13 mouse cellular contexts compared by ENCODE assay signal in the genomic region with DNA sequence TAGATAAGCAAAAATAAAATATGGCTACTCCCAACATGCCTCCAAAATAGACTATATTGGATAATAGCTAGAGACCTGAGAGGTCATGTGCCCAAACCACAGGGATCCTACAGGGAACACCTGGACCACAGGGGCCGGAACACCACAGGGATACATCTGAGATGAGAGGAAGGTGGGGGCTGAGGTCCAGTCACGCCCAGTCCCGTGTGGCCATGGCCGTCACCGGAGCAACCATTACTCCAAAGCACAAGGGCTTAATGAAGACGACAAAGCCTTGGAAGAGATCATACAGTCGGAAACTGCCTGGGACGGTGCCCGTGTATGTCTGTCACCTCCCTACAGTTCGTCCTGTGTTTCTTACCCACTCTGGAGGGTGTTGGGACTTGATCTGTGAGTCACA. TPM values are rescaled to one million over a fixed set of nuclear protein-coding genes. Genes with fewer than 3 reads are reported as not detected.
A peak's percentile ranks its signal among the peaks of the same experiment; 100 is the strongest.
DNase-seq lines count a peak whose midpoint lies in the region; ATAC-seq and TF ChIP-seq lines count a peak whose summit lies in the region.
"Had no signal": no experiment of that assay in that cellular context is flagged by ENCODE, and none has a peak within 500 bp of the region (broad histone marks: within the 10 kb centered on the region; RNA-seq: fewer than 3 reads in every experiment).

No protein-coding gene starts in this region.

- no peak overlapping the region for H3K4me3 ChIP-seq in kidney, embryonic 15.5 days (replicated peaks)
- H3K4me3 ChIP-seq in stomach, embryonic 14.5 days (ENCODE audit: low read depth, low read length) = no peak overlapping the region
- H3K4me3 ChIP-seq in stomach, postnatal 0 days (ENCODE audit: low read depth, low read length) = no peak overlapping the region
- no peak overlapping the region for H3K4me3 ChIP-seq in stomach, embryonic 15.5 days (replicated peaks)
- H3K4me3 ChIP-seq: hindbrain, embryonic 10.5 days; limb, embryonic 12.5 days had no signal

- H3K4me2 ChIP-seq in kidney, embryonic 15.5 days = no peak overlapping the region
- no peak overlapping the region for H3K4me2 ChIP-seq in stomach, embryonic 14.5 days (replicated peaks; ENCODE audit: low read depth, low read length)
- no peak overlapping the region for H3K4me2 ChIP-seq in stomach, postnatal 0 days (replicated peaks; ENCODE audit: low read depth)
- H3K4me2 ChIP-seq in stomach, embryonic 15.5 days = no peak overlapping the region
- H3K4me2 ChIP-seq: limb, embryonic 12.5 days; midbrain, embryonic 11.5 days had no signal

- H3K9ac ChIP-seq in kidney, embryonic 15.5 days = no peak overlapping the region
- H3K9ac ChIP-seq in stomach, embryonic 14.5 days (replicated peaks; ENCODE audit: low read depth, low read length) = no peak overlapping the region
- no peak overlapping the region for H3K9ac ChIP-seq in stomach, postnatal 0 days (ENCODE audit: low read length)
- H3K9ac ChIP-seq in stomach, embryonic 15.5 days = no peak overlapping the region
- H3K9ac ChIP-seq: limb, embryonic 12.5 days had no signal

- 92% methylated on average over 10 of the region's 10 CpGs for WGBS in kidney, embryonic 15.5 days
- 91% methylated on average over 10 of the region's 10 CpGs for WGBS in stomach, embryonic 14.5 days
- 83% methylated on average over 10 of the region's 10 CpGs for WGBS in stomach, postnatal 0 days
- WGBS in stomach, embryonic 15.5 days = 86% methylated on average over 10 of the region's 10 CpGs

- no peaks in the 10 kb centered on the region for H3K36me3 ChIP-seq in kidney, embryonic 15.5 days
- no peaks in the 10 kb centered on the region for H3K36me3 ChIP-seq in stomach, embryonic 14.5 days (ENCODE audit: control insufficient read depth, insufficient read depth, low read length)
- no peaks in the 10 kb centered on the region for H3K36me3 ChIP-seq in stomach, postnatal 0 days (ENCODE audit: control insufficient read depth, insufficient read depth, low read length)
- no peaks in the 10 kb centered on the region for H3K36me3 ChIP-seq in stomach, embryonic 15.5 days
- H3K36me3 ChIP-seq: hindbrain, embryonic 10.5 days; limb, embryonic 12.5 days had no signal

- TF ChIP-seq EP300 in stomach, postnatal 0 days (optimal IDR thresholded peaks at IDR 0.05) = no peak

- H3K4me1 ChIP-seq in kidney, embryonic 15.5 days = peaks cover 34% of the 10 kb centered on the region
- H3K4me1 ChIP-seq in stomach, embryonic 14.5 days (ENCODE audit: control insufficient read depth, insufficient read depth, low read length) = peaks cover 5% of the 10 kb centered on the region; the same call in 1 of the 2 replicates
- no peaks in the 10 kb centered on the region for H3K4me1 ChIP-seq in stomach, postnatal 0 days (replicated peaks; ENCODE audit: control insufficient read depth, insufficient read depth)
- 0 out of 2 replicates have a peak, but pooled peaks cover 8% of the 10 kb centered on the region for H3K4me1 ChIP-seq in stomach, embryonic 15.5 days

- ATAC-seq in kidney, embryonic 15.5 days (replicated peaks; ENCODE audit: low FRiP score) = no peak
- ATAC-seq in stomach, embryonic 14.5 days (ENCODE audit: insufficient number of reproducible peaks, insufficient read depth, low FRiP score, low read depth) = no peak
- no peak for ATAC-seq in stomach, postnatal 0 days (ENCODE audit: low FRiP score, low TSS enrichment)
- ATAC-seq in stomach, embryonic 15.5 days (ENCODE audit: insufficient read depth, low FRiP score, low read depth) = no peak

- TF ChIP-seq CTCF in stomach, postnatal 0 days (IDR thresholded peaks at IDR 0.05; ENCODE audit: low read depth) = no peak

- peak overlapping the region; percentile 89 for H3K27ac ChIP-seq in kidney, embryonic 15.5 days
- H3K27ac ChIP-seq in stomach, embryonic 14.5 days (ENCODE audit: low read length) = peak overlapping the region; percentile 17; the same call in 1 of the 2 replicates
- H3K27ac ChIP-seq in stomach, postnatal 0 days (replicated peaks) = no peak overlapping the region
- peak overlapping the region; percentile 48; the same call in 1 of the 2 replicates for H3K27ac ChIP-seq in stomach, embryonic 15.5 days
- H3K27ac ChIP-seq: limb, embryonic 12.5 days had no signal

- peak; percentile 93 for DNase-seq in heart, adult 11 months
- DNase-seq in heart, adult 9 months (ENCODE audit: low spot score in 2 of 2) = no peak
- DNase-seq in kidney, postnatal 4 days = no peak
- DNase-seq in stomach, postnatal 0 days (ENCODE audit: low spot score) = no peak
- DNase-seq in left cerebral cortex, postnatal 36 days (ENCODE audit: low spot score in 2 of 2) = no peak
- DNase-seq: adrenal gland, postnatal 25 days; right cerebral cortex, postnatal 25 days had no signal

- no peaks in the 10 kb centered on the region for H3K9me3 ChIP-seq in kidney, embryonic 15.5 days (replicated peaks)
- H3K9me3 ChIP-seq in stomach, embryonic 14.5 days (ENCODE audit: control insufficient read depth, low read depth, low read length) = no peaks in the 10 kb centered on the region
- no peaks in the 10 kb centered on the region for H3K9me3 ChIP-seq in stomach, postnatal 0 days (ENCODE audit: control insufficient read depth, low read length)
- no peaks in the 10 kb centered on the region for H3K9me3 ChIP-seq in stomach, embryonic 15.5 days
- H3K9me3 ChIP-seq: limb, embryonic 12.5 days had no signal

- no peaks in the 10 kb centered on the region for H3K27me3 ChIP-seq in kidney, embryonic 15.5 days
- H3K27me3 ChIP-seq in stomach, embryonic 14.5 days (ENCODE audit: control insufficient read depth, insufficient read depth, low read length) = no peaks in the 10 kb centered on the region
- no peaks in the 10 kb centered on the region for H3K27me3 ChIP-seq in stomach, postnatal 0 days (ENCODE audit: control insufficient read depth, insufficient read depth, low read length)
- H3K27me3 ChIP-seq in stomach, embryonic 15.5 days (replicated peaks) = no peaks in the 10 kb centered on the region
- H3K27me3 ChIP-seq: limb, embryonic 12.5 days had no signal

- intact Hi-C loops in left cerebral cortex, postnatal 36 days (cut with DNase I) = no loop called here

RNA-seq across cellular contexts. Expression of a gene that starts 13.1 kb away (rescaled TPM):
- 0.31 and 0.51 TPM in 2 replicates for polyA plus RNA-seq in kidney, embryonic 15.5 days (2015; fragmentation: Nextera tagmentation; extraction: Ambion mirVana)
- polyA plus RNA-seq in stomach, embryonic 14.5 days (2014; fragmentation: Nextera tagmentation; extraction: Ambion mirVana) = 0.27 and 0.88 TPM in 2 replicates
- 0.06 and 0.21 TPM in 2 replicates for polyA plus RNA-seq in stomach, postnatal 0 days (2015; fragmentation: Nextera tagmentation; extraction: Ambion mirVana)
- 0.08 and 0.22 TPM in 2 replicates for polyA plus RNA-seq in stomach, embryonic 15.5 days (2015; fragmentation: Nextera tagmentation; extraction: Ambion mirVana)
- total RNA-seq in left cerebral cortex, postnatal 36 days (2021) = under 1 TPM in 1 of 2 experiments, not detected in 1; 0.32 TPM
